Mouse (Mus musculus): ENCODE results near the gene Itgb2l. TPM values are rescaled to one million over a fixed set of nuclear protein-coding genes. Genes with fewer than 3 reads are reported as not detected.

The Itgb2l gene
- total RNA-seq (2023) = not detected

DNA sequence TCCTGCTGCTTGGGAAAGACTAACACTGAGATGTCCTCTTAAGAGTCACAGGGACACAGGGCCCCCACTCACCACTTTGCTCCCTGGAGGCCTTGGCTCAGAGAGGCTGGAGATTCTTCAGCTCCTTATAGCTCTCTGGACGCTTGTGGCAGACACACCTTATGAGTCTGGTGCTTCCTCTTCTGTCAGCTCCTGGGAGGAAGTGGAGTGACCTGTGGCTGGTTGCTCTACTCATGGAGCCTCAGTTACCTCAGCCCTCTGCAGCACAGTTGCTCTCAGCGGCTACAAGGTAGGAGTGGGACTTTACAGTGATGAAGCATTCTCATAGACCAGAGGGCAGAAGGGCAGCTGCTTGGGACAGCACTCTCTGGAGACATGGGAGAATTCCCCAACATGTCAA, at the start of gene Itgb2l:
Gene Itgb2l (minus strand): TSS at position 152 of the 400 bp plus-strand sequence.

DNA sequence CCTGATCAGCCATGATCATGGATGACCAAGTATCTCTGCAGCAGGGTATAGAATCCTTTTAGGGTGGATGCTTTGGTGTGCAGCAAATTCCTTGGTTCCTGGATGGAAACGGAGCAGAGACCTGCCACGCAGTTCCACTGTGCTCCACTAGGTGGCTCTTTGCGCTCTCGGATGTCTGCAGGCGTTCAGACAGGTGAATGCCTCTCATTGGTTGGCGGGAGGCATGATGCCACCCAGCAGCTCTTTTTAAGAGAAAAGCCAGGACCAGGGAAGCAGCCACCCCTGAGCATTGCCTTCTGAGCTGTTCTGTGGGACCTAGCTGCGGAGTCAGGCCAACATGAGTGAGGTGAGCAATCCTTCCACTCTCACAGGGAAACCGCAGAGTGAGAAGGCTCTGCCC, 24.0 kb upstream of the Itgb2l start, which contains the start of gene Pcp4:
Gene Pcp4 (plus strand): TSS at position 162 of the 400 bp plus-strand sequence.

Other genes starting within 250 kb of the Itgb2l start
- gene Sh3bgr, start 243.2 kb downstream of the Itgb2l start, total RNA-seq (2023) = not detected
- gene B3galt5, start 207.8 kb downstream of the Itgb2l start, total RNA-seq (2023) = 1 to 10 TPM; 1.8 to 3.4 TPM
- gene Pcp4, start 24.0 kb upstream of the Itgb2l start, total RNA-seq (2023) = not detected

Measured in T-cell, adult 66 days (primary cell).